Mouse (Mus musculus): ENCODE results near the gene Mapkapk5. TPM values are rescaled to one million over a fixed set of nuclear protein-coding genes. Genes with fewer than 3 reads are reported as not detected.
"Not testable (repeated sequence)": the region's sequence is repeated elsewhere in the genome, so short reads cannot be mapped to it uniquely, and the experiment has no call there.

Mapkapk5 gene
- total RNA-seq, 2 experiments from 2014 or later: 99.3 to 102 TPM

- intact Hi-C loops (cut with DNase I): no loop called here
These were observed 42.5 kb downstream of the Mapkapk5 start, which contains the start of gene Adam1b for GRCm38 (mm10) chr5:121503231-121503630. Adam1b (minus strand) TSS chr5:121503435.

GRCm38 (mm10) chr5:121501424-121501996 lies 44.2 kb downstream of the Mapkapk5 start:
- intact Hi-C loops (cut with DNase I); DNase-seq: not testable (repeated sequence)

More at GRCm38 (mm10) chr5:121503231-121503630, 42.5 kb downstream of the Mapkapk5 start, which contains the start of gene Adam1b:
- DNase-seq: no peak

- DNase-seq: no peak
These were observed 45.0 kb downstream of the Mapkapk5 start for GRCm38 (mm10) chr5:121500719-121501118.

GRCm38 (mm10) chr5:121493305-121493704 lies 52.4 kb downstream of the Mapkapk5 start:
- DNase-seq: no peak
- intact Hi-C loops (cut with DNase I): no loop called here

More at GRCm38 (mm10) chr5:121500719-121501118, 45.0 kb downstream of the Mapkapk5 start:
- intact Hi-C loops (cut with DNase I): no loop called here

- intact Hi-C loops (cut with DNase I): no loop called here
These were observed 60.9 kb downstream of the Mapkapk5 start for GRCm38 (mm10) chr5:121484801-121485200.

GRCm38 (mm10) chr5:121477680-121478079 lies 68.0 kb downstream of the Mapkapk5 start:
- DNase-seq: no peak
- intact Hi-C loops (cut with DNase I): no loop called here

More at GRCm38 (mm10) chr5:121484801-121485200, 60.9 kb downstream of the Mapkapk5 start:
- DNase-seq: no peak

GRCm38 (mm10) chr5:121476040-121476439 lies 69.7 kb downstream of the Mapkapk5 start:
- intact Hi-C loops (cut with DNase I): no loop called here
- DNase-seq: no peak

Other genes with a start within 250 kb of the Mapkapk5 start
- 100 to 1,000 TPM; 111 to 120 TPM for gene Trafd1, start 160.3 kb downstream of the Mapkapk5 start, total RNA-seq (2021)
- gene Naa25, start 148.0 kb downstream of the Mapkapk5 start, total RNA-seq (2021): 10 to 100 TPM; 49.3 to 51.0 TPM
- gene Tmem116, start 94.0 kb downstream of the Mapkapk5 start, total RNA-seq (2021): 1 to 10 TPM; 1.9 TPM
- gene Erp29, start 93.4 kb downstream of the Mapkapk5 start, total RNA-seq (2021): 100 to 1,000 TPM; 159 to 164 TPM
- not detected for gene Adam1b, start 42.5 kb downstream of the Mapkapk5 start, total RNA-seq (2021)
- gene Adam1a, start 423 bp downstream of the Mapkapk5 start, total RNA-seq (2021): 10 to 100 TPM; 17.4 to 18.2 TPM
- not detected for gene Gm42878, start 423 bp downstream of the Mapkapk5 start, total RNA-seq (2021)
- 10 to 100 TPM; 87.4 to 90.9 TPM for gene Aldh2, start 47.9 kb upstream of the Mapkapk5 start, total RNA-seq (2021)
- gene Acad12, start 73.0 kb upstream of the Mapkapk5 start, total RNA-seq (2021): 1 to 10 TPM; 3.7 TPM
- gene Acad10, start 114.6 kb upstream of the Mapkapk5 start, total RNA-seq (2021): 1 to 10 TPM; 2.2 to 2.5 TPM
- 10 to 100 TPM; 45.3 to 47.4 TPM for gene Brap, start 114.7 kb upstream of the Mapkapk5 start, total RNA-seq (2021)
- gene Atxn2, start 165.4 kb upstream of the Mapkapk5 start, total RNA-seq (2021): 100 to 1,000 TPM; 250 to 271 TPM

Data from left cerebral cortex, postnatal 4 days (tissue).